ENCODE assay signal across 26 mouse cellular contexts in the genomic region with DNA sequence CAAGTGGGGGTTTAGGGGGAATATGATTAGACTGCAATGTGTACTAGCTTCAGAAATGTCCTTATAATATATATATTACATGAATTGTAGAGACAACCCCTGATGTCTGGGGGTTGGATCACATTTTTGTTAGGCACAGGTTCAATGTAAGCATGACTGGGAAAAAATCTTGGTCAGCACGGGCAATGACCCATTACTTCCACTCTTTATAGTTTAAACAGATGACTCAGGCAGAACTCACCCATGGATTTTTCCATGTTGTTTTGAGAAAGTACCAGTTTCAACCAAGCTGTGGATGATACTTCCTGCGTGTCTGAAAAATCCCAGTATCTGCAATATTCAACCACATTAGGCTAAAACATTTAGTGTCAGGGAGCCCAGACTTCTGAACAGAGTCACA. TPM values are rescaled to one million over a fixed set of nuclear protein-coding genes. Genes with fewer than 3 reads are reported as not detected.
"Had no signal": no experiment of that assay in that cellular context is flagged by ENCODE, and none has a peak within 500 bp of the region (broad histone marks: within the 10 kb centered on the region; RNA-seq: fewer than 3 reads in every experiment).

No protein-coding gene starts in this region.

- H3K4me3 ChIP-seq: heart, embryonic 13.5 days; heart, embryonic 15.5 days; hindbrain, embryonic 13.5 days; hindbrain, embryonic 15.5 days; limb, embryonic 10.5 days; limb, embryonic 12.5 days; liver, embryonic 13.5 days; liver, embryonic 15.5 days had no signal

- H3K27me3 ChIP-seq: heart, embryonic 13.5 days; heart, embryonic 15.5 days; hindbrain, embryonic 13.5 days; hindbrain, embryonic 15.5 days; limb, embryonic 12.5 days; liver, embryonic 13.5 days; liver, embryonic 15.5 days had no signal

- H3K9ac ChIP-seq: heart, embryonic 13.5 days; heart, embryonic 15.5 days; hindbrain, embryonic 13.5 days; hindbrain, embryonic 15.5 days; limb, embryonic 12.5 days; liver, embryonic 13.5 days; liver, embryonic 15.5 days; liver, postnatal 0 days had no signal

- H3K9me3 ChIP-seq: heart, embryonic 13.5 days; heart, embryonic 15.5 days; hindbrain, embryonic 13.5 days; hindbrain, embryonic 15.5 days; limb, embryonic 10.5 days; limb, embryonic 12.5 days; liver, embryonic 13.5 days; liver, embryonic 15.5 days had no signal

- H3K27ac ChIP-seq: heart, embryonic 13.5 days; heart, embryonic 15.5 days; hindbrain, embryonic 13.5 days; hindbrain, embryonic 15.5 days; hindbrain, postnatal 0 days; limb, embryonic 10.5 days; limb, embryonic 12.5 days; liver, embryonic 13.5 days; liver, embryonic 15.5 days had no signal

- H3K36me3 ChIP-seq: heart, embryonic 13.5 days; heart, embryonic 15.5 days; hindbrain, embryonic 13.5 days; hindbrain, embryonic 15.5 days; limb, embryonic 10.5 days; limb, embryonic 12.5 days; liver, embryonic 13.5 days; liver, embryonic 15.5 days had no signal

- H3K4me1 ChIP-seq: heart, embryonic 13.5 days; heart, embryonic 15.5 days; hindbrain, embryonic 13.5 days; hindbrain, embryonic 15.5 days; limb, embryonic 10.5 days; limb, embryonic 12.5 days; liver, embryonic 13.5 days had no signal

- DNase-seq: gastrocnemius, postnatal 14 days; gastrocnemius, postnatal 36 days; heart, adult 18-20 months; heart, postnatal 14 days; heart, postnatal 36 days; kidney, adult 18-20 months; kidney, adult 8-10 months; kidney, postnatal 10 days; kidney, postnatal 25 days; kidney, postnatal 4 days; layer of hippocampus, adult 9-11 months; layer of hippocampus, postnatal 36 days; liver; liver, embryonic 13.5 days; liver, postnatal 0 days had no signal

- H3K4me2 ChIP-seq: heart, embryonic 11.5 days; heart, embryonic 13.5 days; heart, embryonic 15.5 days; hindbrain, embryonic 13.5 days; hindbrain, embryonic 15.5 days; limb, embryonic 12.5 days; liver, embryonic 13.5 days; liver, embryonic 15.5 days had no signal

- ATAC-seq: hindbrain, postnatal 0 days; intestine, postnatal 0 days; liver, postnatal 0 days had no signal

RNA-seq across cellular contexts. Expression of gene Abcb4, which starts 16.4 kb away (rescaled TPM):
- polyA plus RNA-seq: kidney, embryonic 14.5 days had no signal
